Comparison of ENCODE assay signal across 27 mouse cellular contexts in genomic region chr15:9530076-9530475, GRCm38 (mm10). TPM values are rescaled to one million over a fixed set of nuclear protein-coding genes. Genes with fewer than 3 reads are reported as not detected.
DNase-seq lines count a peak whose midpoint lies in the region; ATAC-seq and TF ChIP-seq lines count a peak whose summit lies in the region.
"Had no signal": no experiment of that assay in that cellular context is flagged by ENCODE, and none has a peak within 500 bp of the region (broad histone marks: within the 10 kb centered on the region; RNA-seq: fewer than 3 reads in every experiment).

Il7r (minus strand) TSS chr15:9530176.

- H3K36me3 ChIP-seq in liver, postnatal 0 days (replicated peaks; ENCODE audit: insufficient read depth, low read length) = no peaks in the 10 kb centered on the region
- H3K36me3 ChIP-seq in liver, embryonic 12.5 days = no peaks in the 10 kb centered on the region
- no peaks in the 10 kb centered on the region for H3K36me3 ChIP-seq in CH12.LX (replicated peaks in 1 of 2; ENCODE audit: control insufficient read depth in 1 of 2, insufficient read depth in 1 of 2, low read length in 1 of 2)
- no peaks in the 10 kb centered on the region for H3K36me3 ChIP-seq in megakaryocyte, embryonic 14.5 days (replicated peaks; ENCODE audit: low read length)
- H3K36me3 ChIP-seq in midbrain, embryonic 11.5 days (ENCODE audit: control insufficient read depth, insufficient read depth, low read length) = no peaks in the 10 kb centered on the region
- H3K36me3 ChIP-seq: embryonic facial prominence, embryonic 12.5 days; forebrain, embryonic 10.5 days; forebrain, embryonic 15.5 days; intestine, embryonic 15.5 days; limb, embryonic 13.5 days; neural tube, embryonic 15.5 days had no signal

- no peak for TF ChIP-seq EP300 in liver, postnatal 0 days (IDR thresholded peaks at IDR 0.05; ENCODE audit: low read depth)
- no peak for TF ChIP-seq EP300 in CH12.LX (IDR thresholded peaks at IDR 0.05; ENCODE audit: low read length)

- in situ Hi-C loops in CH12.LX (cut with MboI; ENCODE audit: low pct_ligation_motif_present, low pct_unique_long_range_greater_than_20kb, low sequenced_read_pairs) = no loop called here

- peak within 1 kb of the TSS; percentile 26 for H3K4me3 ChIP-seq in liver, postnatal 0 days (ENCODE audit: low read depth, low read length)
- H3K4me3 ChIP-seq in liver, embryonic 12.5 days = no peak within 1 kb of the TSS
- peak within 1 kb of the TSS in 1 of 3 experiments; percentile 39 for H3K4me3 ChIP-seq in CH12.LX (replicated peaks in 1 of 3; ENCODE audit: low read depth in 2 of 3, low read length in 2 of 3, poor library complexity in 1 of 3)
- peak within 1 kb of the TSS; percentile 28 for H3K4me3 ChIP-seq in megakaryocyte, embryonic 14.5 days (replicated peaks)
- no peak within 1 kb of the TSS for H3K4me3 ChIP-seq in midbrain, embryonic 11.5 days (ENCODE audit: low read depth, low read length)
- H3K4me3 ChIP-seq: embryonic facial prominence, embryonic 12.5 days; forebrain, embryonic 10.5 days; forebrain, embryonic 15.5 days; intestine, embryonic 15.5 days; layer of hippocampus, adult 2 months; left cerebral cortex, adult 2 months; limb, embryonic 13.5 days; neural tube, embryonic 15.5 days had no signal

- ATAC-seq in liver, postnatal 0 days = no peak
- no peak for ATAC-seq in liver, embryonic 12.5 days
- no peak for ATAC-seq in erythroid progenitor cell, adult 5-6 weeks (replicated peaks; ENCODE audit: low FRiP score, poor library complexity, severe bottlenecking)
- no peak for ATAC-seq in midbrain, embryonic 11.5 days (ENCODE audit: low FRiP score)
- ATAC-seq: forebrain, embryonic 15.5 days; hindbrain, embryonic 16.5 days; intestine, embryonic 15.5 days had no signal

- no peak within 1 kb of the TSS for H3K27ac ChIP-seq in liver, postnatal 0 days (ENCODE audit: low read depth)
- H3K27ac ChIP-seq in liver, embryonic 12.5 days = no peak within 1 kb of the TSS
- no peak within 1 kb of the TSS for H3K27ac ChIP-seq in CH12.LX (ENCODE audit: insufficient read depth, low read depth)
- H3K27ac ChIP-seq in midbrain, embryonic 11.5 days (ENCODE audit: low read depth, low read length) = no peak within 1 kb of the TSS
- H3K27ac ChIP-seq: embryonic facial prominence, embryonic 12.5 days; forebrain, embryonic 10.5 days; forebrain, embryonic 15.5 days; intestine, embryonic 15.5 days; layer of hippocampus, adult 2 months; left cerebral cortex, adult 2 months; limb, embryonic 13.5 days; neural tube, embryonic 15.5 days had no signal

- no peak for TF ChIP-seq RAD21 in CH12.LX (IDR thresholded peaks at IDR 0.05; ENCODE audit: low read depth, low read length)

- dilution Hi-C loops in CH12.LX (cut with MboI; ENCODE audit: extremely low pct_ligation_motif_present, extremely low pct_unique_long_range_greater_than_20kb, low sequenced_read_pairs) = no loop called here

- no peak for DNase-seq in liver, postnatal 0 days
- DNase-seq in CH12.LX (ENCODE audit: extremely low read depth) = no peak
- DNase-seq in right cerebral cortex, postnatal 10 days (ENCODE audit: low spot score in 2 of 2) = no peak
- no peak for DNase-seq in midbrain, embryonic 11.5 days (ENCODE audit: low spot score, missing footprints)
- DNase-seq in ovary, postnatal 14 days (ENCODE audit: low spot score) = no peak
- DNase-seq: adrenal gland, adult 2 months; cerebellum, adult 11 months; cerebellum, adult 9-10 months; cerebellum, postnatal 36 days; embryo, embryonic 11 days; kidney, postnatal 36 days; lung, adult 18-20 months; lung, postnatal 10 days; midbrain, embryonic 14.5 days had no signal

- H3K9me3 ChIP-seq in liver, postnatal 0 days (ENCODE audit: low read length) = no peaks in the 10 kb centered on the region
- H3K9me3 ChIP-seq in liver, embryonic 12.5 days (replicated peaks) = no peaks in the 10 kb centered on the region
- H3K9me3 ChIP-seq in CH12.LX (replicated peaks; ENCODE audit: low read length) = no peaks in the 10 kb centered on the region
- H3K9me3 ChIP-seq in megakaryocyte, embryonic 14.5 days = no peaks in the 10 kb centered on the region
- H3K9me3 ChIP-seq in midbrain, embryonic 11.5 days (ENCODE audit: control insufficient read depth, low read length) = no peaks in the 10 kb centered on the region
- H3K9me3 ChIP-seq: embryonic facial prominence, embryonic 12.5 days; forebrain, embryonic 10.5 days; forebrain, embryonic 15.5 days; intestine, embryonic 15.5 days; limb, embryonic 13.5 days; neural tube, embryonic 15.5 days had no signal

- TF ChIP-seq POLR2A in CH12.LX (IDR thresholded peaks at IDR 0.05; ENCODE audit: low read depth, low read length) = no peak

- H3K4me1 ChIP-seq in liver, postnatal 0 days (ENCODE audit: insufficient read depth) = no peaks in the 10 kb centered on the region
- H3K4me1 ChIP-seq in liver, embryonic 12.5 days = no peaks in the 10 kb centered on the region
- peaks cover 1 to 45% of the 10 kb centered on the region in 2 experiments; a peak in 3 of 4 replicates for H3K4me1 ChIP-seq in CH12.LX (ENCODE audit: control insufficient read depth in 1 of 2, insufficient read depth in 2 of 2)
- H3K4me1 ChIP-seq in megakaryocyte, embryonic 14.5 days = peaks cover 21% of the 10 kb centered on the region
- H3K4me1 ChIP-seq in midbrain, embryonic 11.5 days (ENCODE audit: control insufficient read depth, insufficient read depth, low read length) = no peaks in the 10 kb centered on the region
- H3K4me1 ChIP-seq: embryonic facial prominence, embryonic 12.5 days; forebrain, embryonic 10.5 days; forebrain, embryonic 15.5 days; intestine, embryonic 15.5 days; limb, embryonic 13.5 days; neural tube, embryonic 15.5 days had no signal

- no peaks in the 10 kb centered on the region for H3K79me2 ChIP-seq in CH12.LX (replicated peaks; ENCODE audit: control insufficient read depth, extremely low read depth, insufficient read depth, poor library complexity, severe bottlenecking)

- H3K27me3 ChIP-seq in liver, postnatal 0 days (ENCODE audit: insufficient read depth, low read length) = no peaks in the 10 kb centered on the region
- H3K27me3 ChIP-seq in liver, embryonic 12.5 days (replicated peaks) = no peaks in the 10 kb centered on the region
- H3K27me3 ChIP-seq in CH12.LX (replicated peaks) = no peaks in the 10 kb centered on the region
- no peaks in the 10 kb centered on the region for H3K27me3 ChIP-seq in megakaryocyte, embryonic 14.5 days (replicated peaks)
- no peaks in the 10 kb centered on the region for H3K27me3 ChIP-seq in midbrain, embryonic 11.5 days (ENCODE audit: control insufficient read depth, insufficient read depth, low read length)
- H3K27me3 ChIP-seq: embryonic facial prominence, embryonic 12.5 days; forebrain, embryonic 15.5 days; intestine, embryonic 15.5 days; limb, embryonic 13.5 days; neural tube, embryonic 15.5 days had no signal

- no peak for TF ChIP-seq CTCF in liver, postnatal 0 days (IDR thresholded peaks at IDR 0.05; ENCODE audit: low read depth)
- TF ChIP-seq CTCF in CH12.LX (conservative IDR thresholded peaks at IDR 0.05 in 1 of 2, IDR thresholded peaks at IDR 0.05 in 1 of 2; ENCODE audit: low read depth in 2 of 2, low read length in 2 of 2) = no peak

- WGBS in liver, postnatal 0 days (ENCODE audit: insufficient replicate concordance) = 66% methylated on average over 4 of the region's 4 CpGs
- 58% methylated on average over 4 of the region's 4 CpGs for WGBS in liver, embryonic 12.5 days (ENCODE audit: insufficient replicate concordance)
- 87% methylated on average over 4 of the region's 4 CpGs for WGBS in midbrain, embryonic 11.5 days

- H3K4me2 ChIP-seq in liver, postnatal 0 days (ENCODE audit: low read depth, low read length) = no peak within 1 kb of the TSS
- no peak within 1 kb of the TSS for H3K4me2 ChIP-seq in liver, embryonic 12.5 days
- H3K4me2 ChIP-seq in CH12.LX (ENCODE audit: insufficient read depth, low read depth, poor library complexity, severe bottlenecking) = peak within 1 kb of the TSS; percentile 44; the same call in 1 of the 2 replicates
- H3K4me2 ChIP-seq in midbrain, embryonic 11.5 days = no peak within 1 kb of the TSS
- H3K4me2 ChIP-seq: embryonic facial prominence, embryonic 12.5 days; forebrain, embryonic 15.5 days; intestine, embryonic 15.5 days; limb, embryonic 13.5 days; liver, embryonic 11.5 days; neural tube, embryonic 15.5 days had no signal

- H3K9ac ChIP-seq in liver, postnatal 0 days (replicated peaks) = no peak within 1 kb of the TSS
- H3K9ac ChIP-seq in liver, embryonic 12.5 days = no peak within 1 kb of the TSS
- no peak within 1 kb of the TSS for H3K9ac ChIP-seq in CH12.LX (ENCODE audit: insufficient read depth, low read depth)
- H3K9ac ChIP-seq in midbrain, embryonic 11.5 days (ENCODE audit: low read length) = no peak within 1 kb of the TSS
- H3K9ac ChIP-seq: embryonic facial prominence, embryonic 12.5 days; forebrain, embryonic 15.5 days; intestine, embryonic 15.5 days; limb, embryonic 13.5 days; neural tube, embryonic 15.5 days had no signal

TF ChIP-seq in CH12.LX, 34 proteins besides CTCF, POLR2A, EP300 and RAD21:
- no peak for TF ChIP-seq ZC3H11A (IDR thresholded peaks at IDR 0.05; ENCODE audit: low read depth, low read length)
- TF ChIP-seq MXI1 (IDR thresholded peaks at IDR 0.05; ENCODE audit: low read depth, low read length) = no peak
- no peak for TF ChIP-seq E2F4 (IDR thresholded peaks at IDR 0.05; ENCODE audit: insufficient replicate concordance, low read depth, low read length)
- no peak for TF ChIP-seq MAX (IDR thresholded peaks at IDR 0.05; ENCODE audit: low read length)
- no peak for TF ChIP-seq ZKSCAN1 (IDR thresholded peaks at IDR 0.05; ENCODE audit: borderline replicate concordance, low read depth, low read length)
- no peak for TF ChIP-seq TCF12 (IDR thresholded peaks at IDR 0.05; ENCODE audit: low read depth, low read length)
- no peak for TF ChIP-seq IRF4 (IDR thresholded peaks at IDR 0.05; ENCODE audit: low read depth, low read length)
- no peak for TF ChIP-seq ETS1 (conservative IDR thresholded peaks at IDR 0.05; ENCODE audit: low read depth, low read length)
- TF ChIP-seq USF1 (IDR thresholded peaks at IDR 0.05; ENCODE audit: low read depth, low read length) = no peak
- TF ChIP-seq JUN (IDR thresholded peaks at IDR 0.05; ENCODE audit: insufficient read depth, low read depth, low read length) = no peak

RNA-seq across cellular contexts. Expression of gene Il7r, which starts in this region (rescaled TPM):
- 3.7 and 5.4 TPM in 2 replicates for polyA plus RNA-seq in liver, postnatal 0 days (2015; fragmentation: Nextera tagmentation; extraction: Ambion mirVana)
- 0.30 and 0.57 TPM in 2 replicates for polyA plus RNA-seq in liver, embryonic 12.5 days (2016; fragmentation: Nextera tagmentation; extraction: Ambion mirVana)
- 0.04 and 0.25 TPM in 2 replicates for total RNA-seq in CH12.LX (2012; rRNA removed)
- total RNA-seq in CH12.LX (2014; rRNA removed) = 0.13 and 0.14 TPM in 2 replicates
- 0.13 and 0.23 TPM in 2 replicates for polyA plus RNA-seq in CH12.LX (2012; ENCODE audit: insufficient read length, low read depth)
- 15.1 and 15.5 TPM in 2 replicates for total RNA-seq in erythroid progenitor cell, adult 5-6 weeks (2015; ENCODE audit: low replicate concordance)
- total RNA-seq in erythroid progenitor cell, adult 5-6 weeks (2017; ENCODE audit: low replicate concordance) = 10.7 and 16.6 TPM in 2 replicates
- polyA plus RNA-seq in megakaryocyte, embryonic 14.5 days (2012; ENCODE audit: insufficient read depth, low replicate concordance) = 0.44 and 0.47 TPM in 2 replicates
- 0.15 TPM in 1 of 2 replicates, not detected in the other for polyA plus RNA-seq in midbrain, embryonic 11.5 days (2014; fragmentation: Nextera tagmentation; extraction: Ambion mirVana)
- polyA plus RNA-seq: adrenal gland, adult 2 months; forebrain, embryonic 10.5 days; forebrain, embryonic 15.5 days; hindbrain, embryonic 16.5 days; midbrain, embryonic 14.5 days had no signal

Comparison
In these comparisons a context has a peak if more than half of its experiments do, and no peak if none do; other contexts are left out.
1. RNA of gene Il7r (total RNA-seq): 10.7 to 16.6 TPM in erythroid progenitor cell, adult 5-6 weeks; 0.04 to 0.25 TPM in CH12.LX; every median in the first group is over 4 times any median in the second.
2. H3K4me3 ChIP-seq: peak in liver, postnatal 0 days (single experiment) and megakaryocyte, embryonic 14.5 days (single experiment); none in liver, embryonic 12.5 days (single experiment) and midbrain, embryonic 11.5 days (single experiment).